Mouse (Mus musculus): ENCODE results near the gene Maf. TPM values are rescaled to one million over a fixed set of nuclear protein-coding genes. Genes with fewer than 3 reads are reported as not detected.

Maf gene
- polyA plus RNA-seq, 2 experiments: 2.2 to 3.1 TPM

DNA sequence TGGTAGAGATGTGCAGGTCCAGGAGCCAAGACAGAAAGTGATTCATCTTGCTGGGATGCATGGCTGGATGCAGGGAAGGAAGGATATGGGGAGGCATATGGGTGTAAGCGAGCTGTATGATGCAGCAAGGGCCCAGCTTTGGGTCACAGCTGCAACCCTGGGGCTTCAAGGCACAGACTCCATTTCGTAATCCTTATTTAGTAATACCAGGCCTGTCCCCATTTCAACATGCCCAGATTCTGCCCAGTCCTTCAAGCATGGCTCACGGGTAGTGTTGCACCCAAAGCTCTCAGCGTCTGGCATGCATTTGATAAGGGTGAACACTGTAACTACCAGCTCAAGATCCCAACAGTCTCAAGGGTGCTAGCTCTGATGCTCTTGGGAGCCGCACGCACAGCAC, 11.0 kb upstream of the Maf start:
- Histone ChIP-seq H3K9me3 (ENCODE audit: control insufficient read depth, low read length) (no peaks in the 10 kb centered on the region), H3K4me1 (replicated peaks; ENCODE audit: control insufficient read depth in 2 of 2, insufficient read depth in 2 of 2, low read length in 1 of 2) (no peaks in the 10 kb centered on the region), H3K4me3 (ENCODE audit: insufficient read depth in 1 of 2, low read depth in 2 of 2, low read length in 2 of 2) (no peak overlapping the region), H3K27me3 (ENCODE audit: control insufficient read depth, insufficient read depth, low read length) (no peaks in the 10 kb centered on the region), H3K27ac (no peak overlapping the region), H3K36me3 (replicated peaks; ENCODE audit: control insufficient read depth, insufficient read depth, low read depth) (no peaks in the 10 kb centered on the region), H3K9ac (replicated peaks) (no peak overlapping the region), H3K4me2 (ENCODE audit: low read depth) (no peak overlapping the region)
- TF ChIP-seq CTCF (IDR thresholded peaks at IDR 0.05; ENCODE audit: low read depth) (no peak), EP300 (IDR thresholded peaks at IDR 0.05; ENCODE audit: low read depth) (no peak)
- ATAC-seq (ENCODE audit: insufficient read depth) (no peak), DNase-seq (ENCODE audit: low read depth in 3 of 3, low spot score in 3 of 3) (no peak)
- 66% methylated on average over 6 of the region's 6 CpGs for WGBS (ENCODE audit: insufficient replicate concordance)

DNA sequence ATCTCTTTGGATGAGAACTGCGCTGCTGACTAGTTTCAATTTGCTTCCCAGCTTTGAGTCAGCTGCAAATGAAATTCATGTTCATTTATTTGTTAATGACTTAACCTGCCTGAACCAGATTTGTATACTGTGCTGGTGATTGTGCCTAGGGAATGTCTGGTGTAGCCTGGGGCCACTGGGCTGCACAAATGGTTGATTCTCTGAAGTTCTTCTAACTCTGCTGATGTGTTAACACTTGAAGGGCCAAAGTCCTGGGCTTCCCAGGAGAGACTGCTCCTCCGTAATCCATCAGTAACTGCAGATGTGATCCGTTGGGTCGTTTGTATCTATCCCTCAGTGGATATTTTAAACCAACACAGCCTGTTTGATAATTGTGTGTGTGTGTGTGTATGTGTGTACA, 7.7 kb upstream of the Maf start:
- Histone ChIP-seq H3K9me3 (ENCODE audit: control insufficient read depth, low read length) (no peaks in the 10 kb centered on the region), H3K4me2 (ENCODE audit: low read depth) (no peak overlapping the region), H3K27ac (no peak overlapping the region), H3K36me3 (replicated peaks; ENCODE audit: control insufficient read depth, insufficient read depth, low read depth) (no peaks in the 10 kb centered on the region), H3K9ac (replicated peaks) (no peak overlapping the region), H3K4me3 (ENCODE audit: insufficient read depth in 1 of 2, low read depth in 2 of 2, low read length in 2 of 2) (no peak overlapping the region), H3K27me3 (ENCODE audit: control insufficient read depth, insufficient read depth, low read length) (no peaks in the 10 kb centered on the region), H3K4me1 (replicated peaks; ENCODE audit: control insufficient read depth in 2 of 2, insufficient read depth in 2 of 2, low read length in 1 of 2) (no peaks in the 10 kb centered on the region; a peak in 1 of 4 replicates)
- no peak for TF ChIP-seq CTCF (IDR thresholded peaks at IDR 0.05; ENCODE audit: low read depth)
- TF ChIP-seq EP300 (IDR thresholded peaks at IDR 0.05; ENCODE audit: low read depth): no peak
- no peak for DNase-seq (ENCODE audit: low read depth in 3 of 3, low spot score in 3 of 3)
- 55% methylated on average over 4 of the region's 4 CpGs for WGBS (ENCODE audit: insufficient replicate concordance)
- ATAC-seq (ENCODE audit: insufficient read depth): no peak

DNA sequence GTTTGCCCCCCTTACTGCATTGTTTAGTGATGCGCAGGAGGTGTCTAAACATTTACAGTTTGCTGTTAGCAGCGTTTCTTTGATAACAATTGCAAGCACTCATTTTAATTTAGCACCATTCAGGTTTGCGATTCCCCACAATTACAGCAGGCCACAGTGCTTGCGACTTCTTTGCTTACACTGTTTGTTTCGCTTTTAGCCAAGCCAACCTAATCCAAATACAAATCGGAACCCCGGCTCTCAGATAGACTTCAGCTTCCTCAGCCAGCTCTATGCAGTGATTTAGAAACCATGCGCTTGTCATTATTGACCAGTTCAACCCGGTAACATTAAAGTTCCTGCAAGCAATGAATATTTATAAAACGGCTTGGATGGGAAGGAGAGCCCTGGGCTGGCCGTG, 3.5 kb upstream of the Maf start:
- Histone ChIP-seq H3K4me3 (ENCODE audit: insufficient read depth in 1 of 2, low read depth in 2 of 2, low read length in 2 of 2) (no peak overlapping the region), H3K36me3 (replicated peaks; ENCODE audit: control insufficient read depth, insufficient read depth, low read depth) (no peaks in the 10 kb centered on the region), H3K9me3 (ENCODE audit: control insufficient read depth, low read length) (no peaks in the 10 kb centered on the region), H3K27me3 (ENCODE audit: control insufficient read depth, insufficient read depth, low read length) (peaks cover 23% of the 10 kb centered on the region), H3K4me1 (replicated peaks; ENCODE audit: control insufficient read depth in 2 of 2, insufficient read depth in 2 of 2, low read length in 1 of 2) (no peaks in the 10 kb centered on the region; a peak in 1 of 4 replicates), H3K27ac (no peak overlapping the region), H3K4me2 (ENCODE audit: low read depth) (no peak overlapping the region), H3K9ac (replicated peaks) (no peak overlapping the region)
- ATAC-seq (ENCODE audit: insufficient read depth) (no peak), DNase-seq (ENCODE audit: low read depth in 3 of 3, low spot score in 3 of 3) (no peak)
- TF ChIP-seq EP300 (IDR thresholded peaks at IDR 0.05; ENCODE audit: low read depth) (no peak), CTCF (IDR thresholded peaks at IDR 0.05; ENCODE audit: low read depth) (no peak)
- 44% methylated on average over 11 of the region's 11 CpGs for WGBS (ENCODE audit: insufficient replicate concordance)

DNA sequence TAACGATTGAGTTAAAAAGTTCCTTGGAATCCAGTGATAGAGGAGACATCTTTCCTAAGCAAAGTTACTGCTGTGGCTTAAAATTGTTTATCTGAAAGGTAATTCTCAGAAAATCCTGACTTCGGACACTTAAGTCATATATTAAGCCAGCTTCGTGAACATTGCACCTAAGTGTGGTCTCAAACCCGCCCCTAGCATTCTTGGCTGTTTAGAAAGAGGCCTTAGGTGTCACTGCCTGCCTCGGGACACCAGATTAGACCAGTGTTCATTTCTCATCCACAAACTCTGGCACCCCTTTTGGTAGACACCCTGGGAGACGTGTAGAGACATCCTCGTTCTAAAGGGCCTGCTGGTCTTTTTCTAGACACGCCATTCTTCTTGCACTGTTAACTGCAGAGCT, 2.3 kb upstream of the Maf start:
- Histone ChIP-seq H3K27ac (no peak overlapping the region), H3K4me1 (replicated peaks; ENCODE audit: control insufficient read depth in 2 of 2, insufficient read depth in 2 of 2, low read length in 1 of 2) (no peaks in the 10 kb centered on the region; a peak in 1 of 4 replicates), H3K36me3 (replicated peaks; ENCODE audit: control insufficient read depth, insufficient read depth, low read depth) (no peaks in the 10 kb centered on the region), H3K9me3 (ENCODE audit: control insufficient read depth, low read length) (no peaks in the 10 kb centered on the region), H3K4me2 (ENCODE audit: low read depth) (no peak overlapping the region), H3K4me3 (ENCODE audit: insufficient read depth in 1 of 2, low read depth in 2 of 2, low read length in 2 of 2) (no peak overlapping the region), H3K27me3 (ENCODE audit: control insufficient read depth, insufficient read depth, low read length) (peaks cover 35% of the 10 kb centered on the region), H3K9ac (replicated peaks) (no peak overlapping the region)
- ATAC-seq (ENCODE audit: insufficient read depth) (no peak), DNase-seq (ENCODE audit: low read depth in 3 of 3, low spot score in 3 of 3) (no peak)
- WGBS (ENCODE audit: insufficient replicate concordance): 51% methylated on average over 8 of the region's 8 CpGs
- TF ChIP-seq EP300 (IDR thresholded peaks at IDR 0.05; ENCODE audit: low read depth) (no peak), CTCF (IDR thresholded peaks at IDR 0.05; ENCODE audit: low read depth) (no peak)

DNA sequence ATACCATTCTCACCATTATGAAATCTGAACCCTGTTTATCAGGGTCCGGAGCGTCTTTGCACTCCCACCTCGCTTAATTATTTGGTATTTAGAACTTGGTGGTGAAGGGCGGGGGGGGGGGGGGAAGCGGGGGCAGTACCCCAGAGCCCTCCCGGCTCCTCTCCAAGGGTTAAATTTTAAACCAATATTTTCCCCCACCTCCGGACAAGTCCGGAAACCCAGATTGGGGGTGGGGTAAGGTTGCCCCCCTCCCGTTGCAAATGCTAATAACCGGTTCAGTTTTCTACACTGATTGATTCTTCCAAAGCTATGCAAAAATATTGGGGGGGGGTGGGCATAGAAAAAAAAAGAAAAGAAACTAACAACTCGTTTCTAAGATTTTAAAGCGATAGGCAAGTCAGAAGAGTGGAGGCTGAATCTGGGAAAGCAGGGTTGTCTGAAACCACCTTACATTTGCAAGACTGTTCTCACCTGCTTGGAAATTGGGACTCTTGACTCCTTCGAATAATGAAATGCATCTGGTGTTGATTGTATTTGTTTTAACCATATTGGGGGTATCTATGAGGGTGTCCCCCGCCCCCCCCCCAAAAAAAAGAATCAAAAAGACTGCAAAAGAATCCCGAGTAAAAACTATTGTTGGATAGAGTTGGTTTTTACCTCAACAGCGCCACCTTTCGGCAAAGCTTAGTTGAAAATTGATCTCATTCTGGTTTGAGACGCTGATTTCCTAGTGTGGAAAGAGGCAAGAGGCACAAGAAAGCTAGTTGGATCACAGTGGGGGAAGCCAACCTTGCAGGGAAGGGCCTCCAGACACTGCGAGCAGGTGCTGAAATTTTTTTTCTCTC, 1.6 kb upstream of the Maf start:
- no peak for TF ChIP-seq EP300 (IDR thresholded peaks at IDR 0.05; ENCODE audit: low read depth)
- peak; percentile 51 for TF ChIP-seq CTCF (IDR thresholded peaks at IDR 0.05; ENCODE audit: low read depth)
- no peaks in the 10 kb centered on the region for H3K36me3 ChIP-seq (replicated peaks; ENCODE audit: control insufficient read depth, insufficient read depth, low read depth)
- H3K9me3 ChIP-seq (ENCODE audit: control insufficient read depth, low read length): no peaks in the 10 kb centered on the region
- H3K27ac ChIP-seq: no peak overlapping the region
- ATAC-seq (ENCODE audit: insufficient read depth): no peak
- no peak overlapping the region for H3K9ac ChIP-seq (replicated peaks)
- WGBS (ENCODE audit: insufficient replicate concordance): under 1% methylated on average over 19 of the region's 19 CpGs
- peaks cover 37% of the 10 kb centered on the region for H3K27me3 ChIP-seq (ENCODE audit: control insufficient read depth, insufficient read depth, low read length)
- H3K4me2 ChIP-seq (ENCODE audit: low read depth): peak overlapping the region; percentile 59
- H3K4me1 ChIP-seq (replicated peaks; ENCODE audit: control insufficient read depth in 2 of 2, insufficient read depth in 2 of 2, low read length in 1 of 2): no peaks in the 10 kb centered on the region; a peak in 1 of 4 replicates
- no peak overlapping the region for H3K4me3 ChIP-seq (ENCODE audit: insufficient read depth in 1 of 2, low read depth in 2 of 2, low read length in 2 of 2)
- DNase-seq (ENCODE audit: low read depth in 3 of 3, low spot score in 3 of 3): peak in 2 of 3 experiments; percentile 7 to 28

Measured in liver, embryonic 14.5 days (tissue).